ENCODE assay signal across 18 mouse cellular contexts in genomic region chr17:47516232-47516631, GRCm38 (mm10). TPM values are rescaled to one million over a fixed set of nuclear protein-coding genes. Genes with fewer than 3 reads are reported as not detected.
DNase-seq lines count a peak whose midpoint lies in the region; ATAC-seq and TF ChIP-seq lines count a peak whose summit lies in the region.
"Had no signal": no experiment of that assay in that cellular context is flagged by ENCODE, and none has a peak within 500 bp of the region (broad histone marks: within the 10 kb centered on the region; RNA-seq: fewer than 3 reads in every experiment).

No protein-coding gene starts in this region.

- no peak overlapping the region for H3K27ac ChIP-seq in liver, embryonic 12.5 days
- H3K27ac ChIP-seq in ES-Bruce4 (ENCODE audit: insufficient read depth, low read length) = no peak overlapping the region
- H3K27ac ChIP-seq in midbrain, embryonic 14.5 days (replicated peaks; ENCODE audit: low read depth, low read length) = no peak overlapping the region
- no peak overlapping the region for H3K27ac ChIP-seq in hindbrain, embryonic 10.5 days
- H3K27ac ChIP-seq: hindbrain, embryonic 13.5 days; limb, embryonic 15.5 days; macrophage; neural tube, embryonic 13.5 days had no signal

- 0 out of 2 replicates have a peak, but pooled peaks cover 5% of the 10 kb centered on the region for H3K36me3 ChIP-seq in liver, embryonic 12.5 days
- H3K36me3 ChIP-seq in ES-Bruce4 (ENCODE audit: control insufficient read depth, insufficient read depth, low read length, poor library complexity, severe bottlenecking) = no peaks in the 10 kb centered on the region
- peaks cover 13% of the 10 kb centered on the region; the same call in 1 of the 2 replicates for H3K36me3 ChIP-seq in splenic B cell, adult 2 months (ENCODE audit: control insufficient read depth, insufficient read depth, low read length, poor library complexity, severe bottlenecking)
- H3K36me3 ChIP-seq in midbrain, embryonic 14.5 days (ENCODE audit: control insufficient read depth, insufficient read depth, low read length) = no peaks in the 10 kb centered on the region
- H3K36me3 ChIP-seq in hindbrain, embryonic 10.5 days = no peaks in the 10 kb centered on the region
- H3K36me3 ChIP-seq: heart, embryonic 12.5 days; hindbrain, embryonic 13.5 days; limb, embryonic 15.5 days; neural tube, embryonic 13.5 days; stomach, embryonic 15.5 days had no signal

- no peaks in the 10 kb centered on the region for H3K9me3 ChIP-seq in liver, embryonic 12.5 days (replicated peaks)
- no peaks in the 10 kb centered on the region for H3K9me3 ChIP-seq in ES-Bruce4 (replicated peaks; ENCODE audit: control insufficient read depth, insufficient read depth, low read length, poor library complexity, severe bottlenecking)
- no peaks in the 10 kb centered on the region for H3K9me3 ChIP-seq in midbrain, embryonic 14.5 days (ENCODE audit: control insufficient read depth, low read length)
- H3K9me3 ChIP-seq in hindbrain, embryonic 10.5 days = no peaks in the 10 kb centered on the region
- H3K9me3 ChIP-seq: heart, embryonic 12.5 days; hindbrain, embryonic 13.5 days; limb, embryonic 15.5 days; neural tube, embryonic 13.5 days; stomach, embryonic 15.5 days had no signal

- 93% methylated on average over 3 of the region's 3 CpGs for WGBS in liver, embryonic 12.5 days (ENCODE audit: insufficient replicate concordance)
- 98% methylated on average over 3 of the region's 3 CpGs for WGBS in midbrain, embryonic 14.5 days
- 98% methylated on average over 3 of the region's 3 CpGs for WGBS in hindbrain, embryonic 10.5 days

- no peak for TF ChIP-seq POLR2A in ES-Bruce4 (IDR thresholded peaks at IDR 0.05; ENCODE audit: insufficient read depth, low read length)

- peaks cover 82% of the 10 kb centered on the region for H3K4me1 ChIP-seq in liver, embryonic 12.5 days
- H3K4me1 ChIP-seq in ES-Bruce4 (ENCODE audit: control insufficient read depth, insufficient read depth, low read length) = peaks cover 14% of the 10 kb centered on the region
- 0 out of 2 replicates have a peak, but pooled peaks cover under 1% of the 10 kb centered on the region for H3K4me1 ChIP-seq in midbrain, embryonic 14.5 days (ENCODE audit: control insufficient read depth, insufficient read depth, low read length)
- peaks cover 32% of the 10 kb centered on the region for H3K4me1 ChIP-seq in hindbrain, embryonic 10.5 days (replicated peaks)

- ATAC-seq in liver, embryonic 12.5 days = no peak
- no peak for ATAC-seq in midbrain, embryonic 14.5 days (ENCODE audit: low FRiP score, low TSS enrichment)
- ATAC-seq: forebrain, embryonic 14.5 days; midbrain, embryonic 16.5 days had no signal

- peak; percentile 9 for TF ChIP-seq CTCF in ES-Bruce4 (IDR thresholded peaks at IDR 0.05; ENCODE audit: low read depth, low read length)

- no peak overlapping the region for H3K9ac ChIP-seq in liver, embryonic 12.5 days
- H3K9ac ChIP-seq in ES-Bruce4 (ENCODE audit: low read depth, poor library complexity, severe bottlenecking) = no peak overlapping the region
- H3K9ac ChIP-seq in midbrain, embryonic 14.5 days (replicated peaks; ENCODE audit: low read length) = no peak overlapping the region
- H3K9ac ChIP-seq: heart, embryonic 12.5 days; hindbrain, embryonic 13.5 days; limb, embryonic 15.5 days; neural tube, embryonic 13.5 days; stomach, embryonic 15.5 days had no signal

- no peak for TF ChIP-seq EP300 in ES-Bruce4 (IDR thresholded peaks at IDR 0.05; ENCODE audit: insufficient read depth, low read depth, low read length)

- DNase-seq in liver = peak; percentile 34
- DNase-seq in B cell, adult 2 months = peak; percentile 51 to 54
- DNase-seq in splenic B cell, adult 2 months (ENCODE audit: low read depth, low spot score) = peak; percentile 44
- no peak for DNase-seq in midbrain, embryonic 14.5 days
- DNase-seq in hindbrain, embryonic 10.5 days (ENCODE audit: low spot score) = no peak
- DNase-seq: cerebellum, adult 8-10 months; gastrocnemius, postnatal 14 days; kidney, adult 8-10 months had no signal

- no peak overlapping the region for H3K4me3 ChIP-seq in liver, embryonic 12.5 days
- no peak overlapping the region for H3K4me3 ChIP-seq in ES-Bruce4 (ENCODE audit: low read depth, low read length)
- H3K4me3 ChIP-seq in midbrain, embryonic 14.5 days (replicated peaks; ENCODE audit: low read depth, low read length) = no peak overlapping the region
- H3K4me3 ChIP-seq in hindbrain, embryonic 10.5 days = no peak overlapping the region
- H3K4me3 ChIP-seq: heart, embryonic 12.5 days; hindbrain, embryonic 13.5 days; limb, embryonic 15.5 days; neural tube, embryonic 13.5 days; stomach, embryonic 15.5 days had no signal

- no peaks in the 10 kb centered on the region for H3K27me3 ChIP-seq in liver, embryonic 12.5 days (replicated peaks)
- H3K27me3 ChIP-seq in ES-Bruce4 (ENCODE audit: control insufficient read depth, insufficient read depth, low read length, poor library complexity, severe bottlenecking) = no peaks in the 10 kb centered on the region
- no peaks in the 10 kb centered on the region for H3K27me3 ChIP-seq in splenic B cell, adult 2 months (ENCODE audit: control insufficient read depth, insufficient read depth, low read length, poor library complexity, severe bottlenecking)
- no peaks in the 10 kb centered on the region for H3K27me3 ChIP-seq in midbrain, embryonic 14.5 days (ENCODE audit: control insufficient read depth, insufficient read depth, low read length)
- H3K27me3 ChIP-seq in hindbrain, embryonic 10.5 days (ENCODE audit: insufficient read depth, poor library complexity, severe bottlenecking) = no peaks in the 10 kb centered on the region
- H3K27me3 ChIP-seq: heart, embryonic 12.5 days; hindbrain, embryonic 13.5 days; limb, embryonic 15.5 days; neural tube, embryonic 13.5 days; stomach, embryonic 15.5 days had no signal

- H3K4me2 ChIP-seq in liver, embryonic 12.5 days = no peak overlapping the region
- H3K4me2 ChIP-seq in midbrain, embryonic 14.5 days (ENCODE audit: low read length) = no peak overlapping the region
- H3K4me2 ChIP-seq: heart, embryonic 12.5 days; hindbrain, embryonic 13.5 days; limb, embryonic 15.5 days; neural tube, embryonic 13.5 days; stomach, embryonic 15.5 days had no signal

RNA-seq across cellular contexts. Expression of gene Ccnd3, which starts 11.4 kb away (rescaled TPM):
- polyA plus RNA-seq in liver, embryonic 12.5 days (2016; fragmentation: Nextera tagmentation; extraction: Ambion mirVana) = 546 and 555 TPM in 2 replicates
- polyA plus RNA-seq in ES-Bruce4 (2011; ENCODE audit: insufficient read depth, insufficient read length, low read depth, missing spikeins) = 181 and 185 TPM in 2 replicates
- 56.4 and 67.3 TPM in 2 replicates for polyA plus RNA-seq in midbrain, embryonic 14.5 days (2014; fragmentation: Nextera tagmentation; extraction: Ambion mirVana)
- polyA plus RNA-seq in hindbrain, embryonic 10.5 days (2016; fragmentation: Nextera tagmentation; extraction: Ambion mirVana) = 289 and 330 TPM in 2 replicates

RNA-seq across cellular contexts. Expression of gene Taf8, which starts 14.1 kb away (rescaled TPM):
- polyA plus RNA-seq in liver, embryonic 12.5 days (2016; fragmentation: Nextera tagmentation; extraction: Ambion mirVana) = 17.6 and 18.0 TPM in 2 replicates
- 45.5 and 46.6 TPM in 2 replicates for polyA plus RNA-seq in ES-Bruce4 (2011; ENCODE audit: insufficient read depth, insufficient read length, low read depth, missing spikeins)
- polyA plus RNA-seq in midbrain, embryonic 14.5 days (2014; fragmentation: Nextera tagmentation; extraction: Ambion mirVana) = 17.4 and 19.2 TPM in 2 replicates
- 32.5 and 36.0 TPM in 2 replicates for polyA plus RNA-seq in hindbrain, embryonic 10.5 days (2016; fragmentation: Nextera tagmentation; extraction: Ambion mirVana)

Comparison
In these comparisons a context has a peak if more than half of its experiments do, and no peak if none do; other contexts are left out.
1. DNase-seq: peak in liver (single experiment), B cell, adult 2 months (2 of 2) and splenic B cell, adult 2 months (single experiment); none in midbrain, embryonic 14.5 days (single experiment) and hindbrain, embryonic 10.5 days (single experiment).